Mouse (Mus musculus) naive thymus-derived CD4-positive, alpha-beta T cell, adult 2 months (primary cell): ENCODE data around the gene Rhbdl3.
"Not testable (repeated sequence)": the region's sequence is repeated elsewhere in the genome, so short reads cannot be mapped to it uniquely, and the experiment has no call there.

Experiments
- DNase-seq: peaks from one replicate; pipeline ENCODE4 v3.0.0-alpha.2; 2011; ENCODE audit warnings: low read depth

The Rhbdl3 gene

DNA sequence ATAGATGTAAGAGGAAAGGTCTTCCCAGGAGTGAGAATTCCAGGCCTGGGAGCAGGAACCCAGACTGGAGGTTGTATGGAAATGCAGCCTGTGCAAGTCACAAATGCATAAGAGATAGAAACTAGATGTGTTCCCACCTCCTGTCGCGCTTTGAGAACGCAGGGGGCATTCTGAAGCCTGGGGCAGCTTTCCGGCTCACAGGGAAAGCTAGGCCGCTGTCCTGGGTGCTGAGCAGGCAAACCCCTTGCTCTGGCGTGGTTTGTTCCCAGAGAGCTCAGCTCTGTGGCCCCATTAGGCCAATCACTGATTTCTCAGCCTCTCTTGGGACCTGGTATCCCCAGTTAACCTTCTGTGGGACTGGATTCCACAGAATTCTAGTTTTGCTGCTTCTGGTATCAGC is 11.9 kb downstream of the Rhbdl3 start:
- DNase-seq, result no peak

DNA sequence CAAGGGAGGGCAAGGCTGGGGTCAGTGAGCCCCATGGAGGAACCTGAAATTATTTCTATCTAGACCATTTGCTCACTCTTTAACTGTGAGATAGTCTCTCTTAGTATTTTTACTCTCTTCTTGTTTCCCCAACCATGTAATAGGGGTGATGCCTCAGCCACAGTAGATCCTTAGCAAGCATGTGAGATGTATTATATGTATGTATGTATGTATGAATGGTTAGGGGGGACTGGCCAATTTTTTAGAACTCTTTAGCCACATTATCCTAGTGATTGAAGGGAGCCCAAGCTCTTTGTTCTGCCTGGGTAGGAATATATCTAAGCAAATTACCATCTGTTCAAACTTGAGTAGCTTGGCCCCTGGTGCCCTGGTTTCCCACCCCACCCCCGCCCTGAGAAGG is 12.8 kb downstream of the Rhbdl3 start:
- no peak for DNase-seq

DNA sequence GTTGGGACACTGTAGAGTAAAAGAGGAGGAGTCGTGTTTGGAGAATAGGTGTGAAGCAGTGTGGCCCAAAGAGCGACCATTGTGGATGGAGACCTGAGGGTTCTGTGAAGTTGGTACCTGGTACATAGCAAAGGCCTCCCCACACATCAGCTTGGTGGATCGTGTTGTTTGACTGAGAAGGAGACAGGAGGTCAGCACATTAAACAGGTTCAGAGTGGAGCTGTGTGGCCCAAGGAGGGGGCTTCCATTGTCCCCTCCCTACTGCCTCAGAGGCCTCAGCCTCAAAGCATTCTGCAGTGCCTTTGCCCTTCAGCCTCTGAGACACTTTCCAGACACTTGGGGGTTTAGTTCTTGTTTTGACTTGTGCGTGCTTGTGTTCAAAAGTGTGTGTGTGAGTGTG is 13.2 kb downstream of the Rhbdl3 start:
- DNase-seq, result no peak

DNA sequence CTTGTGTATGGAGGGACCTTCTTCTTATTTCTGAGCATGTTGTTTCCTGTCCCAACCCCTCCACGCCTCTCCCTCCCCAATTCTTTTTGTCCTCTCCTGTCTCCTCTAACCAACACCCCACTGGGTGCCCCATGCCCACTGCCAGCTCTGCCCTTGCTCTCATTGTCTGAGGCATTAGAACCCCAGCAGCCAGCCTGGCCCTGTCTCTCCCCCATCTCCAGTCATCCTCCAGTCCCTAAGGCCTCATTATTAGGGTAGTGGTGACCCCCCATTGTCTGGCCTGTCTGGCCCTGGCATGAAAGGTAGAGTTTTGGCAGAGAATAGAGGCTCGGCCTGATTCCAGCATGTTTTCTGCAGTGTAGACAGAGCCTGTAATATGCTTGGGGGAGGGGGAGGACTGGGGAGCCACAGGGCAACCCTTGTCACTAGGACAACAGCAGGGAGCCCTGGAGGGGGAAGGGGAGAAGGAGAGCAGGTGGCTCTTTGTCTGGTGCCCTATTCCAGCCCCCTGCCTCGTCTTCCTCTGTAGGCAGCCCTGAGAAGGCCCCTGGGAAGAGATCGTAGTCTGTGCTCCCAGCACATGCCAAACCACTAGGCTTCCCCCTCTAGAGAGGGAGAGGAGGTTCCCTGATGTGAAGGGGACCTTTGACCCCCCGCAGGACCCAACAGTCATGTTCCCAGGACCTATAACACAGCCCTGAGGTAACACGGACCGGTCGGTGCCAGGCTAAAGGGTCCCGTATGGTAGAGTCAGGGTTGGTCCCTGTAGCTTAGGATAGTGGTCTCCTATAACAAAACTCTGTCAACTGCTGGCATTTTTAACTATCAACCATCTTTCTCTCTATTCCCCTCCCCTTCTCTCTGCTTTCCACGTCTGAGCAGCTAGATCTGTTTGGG is 15.3 kb downstream of the Rhbdl3 start:
- DNase-seq, result no peak

DNA sequence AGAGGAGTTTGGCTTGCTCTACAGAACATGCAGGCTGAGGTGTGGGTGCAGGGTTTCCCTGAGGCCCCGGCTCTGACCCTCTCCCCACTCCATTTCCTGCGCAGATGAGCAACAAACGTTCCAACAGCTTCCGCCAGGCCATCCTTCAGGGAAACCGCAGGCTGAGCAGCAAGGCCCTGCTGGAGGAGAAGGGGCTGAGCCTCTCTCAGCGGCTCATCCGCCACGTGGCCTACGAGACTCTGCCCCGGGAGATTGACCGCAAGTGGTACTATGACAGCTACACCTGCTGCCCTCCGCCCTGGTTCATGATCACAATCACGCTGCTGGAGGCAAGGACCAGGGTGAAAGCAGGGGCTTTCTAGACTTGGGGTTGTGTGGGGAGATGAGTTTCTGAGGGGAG is 22.5 kb downstream of the Rhbdl3 start:
- peak; percentile 34 for DNase-seq

DNA sequence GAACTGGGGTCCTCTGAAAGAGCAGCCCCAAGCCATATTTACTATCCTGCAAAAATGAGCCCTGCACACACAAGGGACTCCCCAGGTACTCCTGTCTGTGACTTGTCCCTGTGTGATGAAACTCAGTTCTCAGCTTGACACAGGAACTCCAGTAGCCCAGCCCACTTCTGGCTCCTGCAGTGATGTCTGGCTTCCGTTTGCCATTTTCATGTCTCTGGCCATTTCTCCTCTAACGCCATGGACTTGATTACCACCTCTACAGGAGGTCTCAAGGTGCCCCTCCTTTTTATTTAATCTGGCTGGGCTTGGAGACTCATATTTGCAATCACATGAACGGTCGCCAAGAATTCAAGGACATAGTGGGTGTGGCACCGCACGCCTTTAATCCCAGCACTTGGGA is 23.9 kb downstream of the Rhbdl3 start:
- no peak for DNase-seq

DNA sequence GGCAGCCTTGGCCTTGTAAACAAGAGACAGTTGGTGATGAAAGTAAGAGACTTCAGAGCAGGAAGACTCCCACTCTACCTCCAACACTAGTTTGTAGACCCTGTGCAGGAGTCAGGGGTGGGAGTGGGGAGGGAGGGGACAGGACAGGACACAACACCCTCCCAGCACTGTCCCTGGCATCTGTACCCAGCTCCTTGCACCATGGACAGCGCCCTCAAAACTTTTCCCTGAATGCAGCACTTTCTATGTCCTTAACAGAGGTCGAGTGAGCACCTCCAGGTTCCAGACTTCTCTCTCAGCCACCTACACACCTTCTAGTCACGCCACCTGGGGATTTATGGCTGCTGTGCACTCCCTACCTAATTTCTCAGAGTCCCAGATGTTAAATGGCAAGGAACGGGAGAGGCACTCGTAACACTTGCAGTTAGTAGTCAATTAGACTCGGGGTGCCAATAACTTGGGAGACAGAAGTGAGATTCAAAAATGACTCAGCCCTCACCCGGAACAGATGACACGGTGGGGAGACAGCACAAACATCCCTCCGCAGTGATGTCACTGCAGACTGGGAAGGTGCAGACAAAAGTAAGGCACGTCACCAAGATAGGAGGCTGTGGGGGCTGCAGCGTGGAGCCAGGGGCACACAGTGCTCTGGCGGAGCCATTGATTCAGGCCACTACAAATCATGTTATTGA is 32.1 kb downstream of the Rhbdl3 start:
- no peak for DNase-seq

DNA sequence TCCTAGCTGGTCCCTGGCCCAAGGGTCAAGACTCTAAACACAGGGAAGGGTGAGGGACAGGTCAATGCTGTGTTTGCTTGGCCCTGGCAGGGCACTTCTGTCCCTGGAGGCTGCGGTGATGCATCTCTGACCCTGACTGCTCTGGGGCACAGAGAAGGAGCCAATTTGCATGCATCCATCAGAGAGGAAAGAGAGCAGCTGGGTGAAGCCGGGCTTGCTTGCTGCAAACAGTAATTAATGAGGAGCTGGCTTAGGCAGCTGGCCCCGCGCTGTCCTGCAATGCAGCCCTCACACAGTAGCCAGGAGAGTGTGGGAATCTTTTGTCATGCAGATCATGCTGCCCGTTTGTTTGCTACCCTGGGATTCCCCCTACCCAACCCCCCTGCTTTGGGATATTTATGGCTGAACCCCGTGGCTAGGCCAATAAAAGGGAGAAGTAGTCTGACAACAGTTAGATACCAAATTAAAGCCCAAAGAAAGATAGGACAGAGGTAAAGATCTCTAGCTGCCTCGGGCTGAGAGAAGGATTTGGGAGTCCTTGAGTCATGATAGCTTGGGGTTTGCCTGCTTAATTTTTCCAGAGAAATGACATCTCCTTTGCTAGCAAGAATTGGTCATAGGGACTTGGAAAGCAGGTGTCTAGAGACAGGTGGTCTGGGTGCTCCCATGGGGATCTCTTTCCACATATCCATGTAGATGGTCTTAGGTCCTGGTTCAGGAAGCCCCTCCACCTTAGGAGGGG is 35.1 kb downstream of the Rhbdl3 start:
- no peak for DNase-seq

DNA sequence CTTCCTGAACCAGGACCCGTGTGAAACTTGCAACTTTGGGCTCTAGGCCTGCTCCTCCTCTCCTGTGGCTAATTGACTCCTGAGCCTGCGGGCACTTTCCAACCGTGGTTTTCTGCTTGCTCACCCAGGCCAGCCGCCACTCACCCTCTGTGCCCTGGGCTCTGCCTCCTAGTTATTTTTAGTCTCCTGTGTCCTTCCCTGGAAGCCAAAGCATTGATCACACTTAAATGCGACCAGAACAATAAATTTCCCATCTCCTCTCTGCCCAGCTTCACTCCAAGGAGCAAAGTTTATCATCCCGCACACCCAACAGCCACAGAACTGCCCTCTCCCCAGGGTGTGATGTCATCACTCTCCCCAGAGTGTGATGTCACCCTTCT is 35.6 kb downstream of the Rhbdl3 start:
- no peak for DNase-seq

DNA sequence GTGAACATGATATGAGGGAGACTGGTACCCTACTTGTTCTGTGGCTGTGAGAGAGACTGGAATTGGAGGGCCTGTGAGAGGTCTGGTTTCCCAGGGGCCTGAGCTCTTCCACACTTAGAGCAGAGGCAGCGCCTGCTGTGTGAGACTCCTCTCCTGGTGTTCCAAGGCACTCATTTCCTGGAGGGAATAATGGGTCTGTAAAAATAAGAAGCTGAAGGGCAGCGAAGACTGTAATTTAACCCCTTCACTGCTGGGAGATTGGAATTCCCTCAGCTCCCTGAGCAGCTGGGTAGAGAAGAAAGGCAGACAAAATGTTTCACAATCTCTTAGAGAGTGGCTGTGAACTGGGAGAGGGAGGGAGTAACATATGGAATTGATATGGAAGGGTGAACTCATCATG is 41.8 kb downstream of the Rhbdl3 start:
- DNase-seq, result no peak

DNA sequence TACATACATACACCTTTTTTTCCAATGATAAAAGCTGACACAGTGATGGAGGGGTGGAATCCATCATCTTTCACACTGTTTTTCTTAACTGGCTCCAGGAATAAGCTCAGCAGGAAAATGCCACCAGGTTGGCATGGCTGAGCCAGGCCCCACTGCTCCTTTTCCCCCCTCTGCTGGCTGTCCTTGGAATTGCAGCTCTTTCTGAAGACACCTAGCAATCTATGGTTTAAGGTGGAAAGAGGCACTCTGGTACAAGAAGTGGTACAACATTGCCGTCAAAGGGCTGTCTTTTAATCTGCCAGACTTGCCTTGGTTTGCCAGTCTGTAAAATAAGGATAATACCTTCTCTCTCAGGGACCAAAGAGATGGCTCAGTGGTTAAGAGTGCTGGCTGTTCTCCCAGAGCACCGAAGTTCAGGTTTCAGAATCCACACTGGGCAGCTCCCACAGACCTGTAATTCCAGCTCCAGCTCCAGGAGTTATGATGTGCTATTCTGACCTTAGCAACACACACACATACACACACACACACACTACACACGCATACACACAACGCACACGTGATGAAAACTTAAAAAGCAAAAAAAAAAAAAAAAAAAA is 51.2 kb downstream of the Rhbdl3 start:
- peak; percentile 86 for DNase-seq

DNA sequence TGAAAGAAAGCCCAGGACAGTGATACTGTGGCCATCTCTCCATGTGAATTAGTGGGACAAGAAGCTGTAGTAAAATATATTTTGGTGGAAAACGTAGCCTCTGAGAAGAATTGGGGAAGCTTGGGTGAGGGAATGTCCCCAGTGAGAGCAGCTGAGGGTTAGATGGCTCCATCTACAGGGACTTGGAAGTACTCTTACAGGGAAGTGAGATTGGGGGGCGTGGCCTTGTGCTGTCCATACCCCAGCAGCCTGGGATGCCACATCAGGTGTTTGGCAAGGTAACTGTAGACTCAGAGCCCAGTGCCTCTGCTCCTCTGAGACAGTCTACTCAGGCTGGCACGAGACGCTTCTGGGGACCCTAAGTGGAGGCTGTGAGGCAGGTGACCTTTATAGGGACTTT is 54.1 kb downstream of the Rhbdl3 start:
- no peak for DNase-seq

DNA sequence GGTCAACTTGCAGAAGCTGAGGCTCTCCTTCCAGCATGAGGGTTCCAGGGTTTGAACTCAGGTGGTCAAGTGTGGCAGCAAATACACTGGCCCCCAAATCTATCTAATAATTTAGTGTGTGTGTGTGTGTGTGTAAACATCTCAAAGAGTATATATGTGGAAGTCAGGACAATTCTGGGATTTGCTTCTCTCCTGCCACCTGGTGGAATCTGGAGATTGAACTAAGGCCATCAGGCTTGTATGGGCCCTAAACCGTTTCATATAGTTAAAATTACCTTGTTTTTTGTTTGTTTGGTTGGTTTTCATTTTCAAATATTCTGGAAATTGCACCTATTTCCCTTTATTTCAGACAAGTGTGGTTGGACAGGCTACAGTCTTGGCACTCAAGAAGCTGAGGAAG is 68.2 kb downstream of the Rhbdl3 start:
- DNase-seq, result no peak

DNA sequence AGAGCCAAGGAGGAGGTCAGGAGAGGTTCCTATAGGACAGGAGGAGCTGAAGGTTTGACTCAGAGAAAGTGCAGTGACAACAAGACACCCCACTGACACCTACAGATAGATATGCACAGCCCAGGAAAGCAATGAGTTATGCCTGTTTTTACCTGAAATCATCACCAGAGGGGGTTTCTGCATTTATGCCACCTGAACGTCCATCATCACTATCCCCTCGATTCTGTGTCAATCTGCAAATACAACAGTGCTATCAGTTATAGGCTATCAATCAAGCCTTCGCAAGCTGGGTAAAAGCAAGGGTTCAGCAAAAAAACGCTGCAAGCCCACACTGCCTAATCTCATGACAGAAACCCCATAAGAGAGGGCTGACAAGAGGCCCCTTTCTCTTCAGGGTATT is 75.9 kb downstream of the Rhbdl3 start:
- DNase-seq, result peak; percentile 54

DNA sequence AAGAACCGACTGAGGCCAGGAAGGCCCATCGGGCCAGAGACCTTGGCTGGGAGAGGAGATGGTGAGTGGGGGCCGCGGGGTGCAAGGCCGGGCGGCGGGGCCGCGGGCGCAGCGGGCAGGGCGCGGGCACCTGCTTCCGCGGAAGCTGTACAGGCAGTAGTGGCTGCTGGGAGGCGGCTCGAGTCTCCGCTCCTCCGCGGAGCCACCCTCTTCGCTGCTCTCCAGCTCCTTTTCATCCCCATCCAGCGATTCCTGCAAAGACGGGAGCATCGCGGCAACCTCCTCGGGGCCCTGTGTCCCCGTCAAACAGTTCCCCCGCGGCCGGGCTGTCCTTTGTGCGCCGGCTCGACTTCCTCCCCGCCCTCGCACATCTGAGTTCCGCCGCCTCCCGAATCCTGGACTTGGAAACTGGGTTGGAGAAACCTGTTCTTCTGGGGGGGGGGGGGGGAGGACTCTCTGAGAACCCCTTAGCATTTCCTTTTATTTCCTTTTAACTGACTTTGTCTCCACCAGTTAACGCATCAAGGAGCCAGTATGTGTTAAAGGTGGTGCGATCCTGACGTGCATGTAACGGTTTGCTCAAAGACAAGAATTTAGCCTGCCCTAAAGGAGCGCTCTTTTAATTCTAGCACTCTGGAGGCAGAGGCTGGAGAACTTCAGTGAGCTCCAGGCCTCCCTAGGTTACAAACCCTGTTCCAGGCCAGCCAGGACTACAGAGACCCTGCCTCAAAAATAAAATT is 77.2 kb downstream of the Rhbdl3 start, which contains the start of gene 5730455P16Rik:
TSS of gene 5730455P16Rik (minus strand) at position 323 of the 740 bp plus-strand sequence.
- DNase-seq, result peak; percentile 85

DNA sequence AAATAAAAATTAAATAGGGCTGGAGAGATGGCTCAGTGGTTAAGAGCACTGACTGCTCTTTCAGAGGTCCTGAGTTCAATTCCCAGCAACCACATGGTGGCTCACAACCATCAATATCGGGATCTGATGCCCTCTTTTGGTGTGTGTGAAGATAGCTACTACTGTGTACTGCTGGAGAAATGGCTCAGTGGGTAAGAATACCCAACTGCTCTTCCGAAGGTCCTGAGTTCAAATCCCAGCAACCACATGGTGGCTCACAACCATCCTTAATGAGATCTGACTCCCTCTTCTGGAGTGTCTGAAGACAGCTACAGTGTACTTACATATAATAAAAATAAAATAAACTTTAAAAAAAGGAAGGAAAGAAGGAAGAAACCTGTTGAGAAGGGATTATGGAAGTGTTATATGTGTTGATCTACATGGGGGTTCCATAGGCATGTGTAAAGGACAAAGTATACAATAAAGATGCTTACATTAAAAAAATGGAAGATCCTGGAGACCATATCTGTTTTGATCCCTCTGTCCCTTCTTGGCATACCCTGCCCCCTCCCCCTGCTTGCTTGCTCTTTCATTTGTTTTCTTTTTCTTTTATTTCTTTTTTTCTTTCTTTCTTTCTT is 77.8 kb downstream of the Rhbdl3 start:
- not testable (repeated sequence) for DNase-seq

DNA sequence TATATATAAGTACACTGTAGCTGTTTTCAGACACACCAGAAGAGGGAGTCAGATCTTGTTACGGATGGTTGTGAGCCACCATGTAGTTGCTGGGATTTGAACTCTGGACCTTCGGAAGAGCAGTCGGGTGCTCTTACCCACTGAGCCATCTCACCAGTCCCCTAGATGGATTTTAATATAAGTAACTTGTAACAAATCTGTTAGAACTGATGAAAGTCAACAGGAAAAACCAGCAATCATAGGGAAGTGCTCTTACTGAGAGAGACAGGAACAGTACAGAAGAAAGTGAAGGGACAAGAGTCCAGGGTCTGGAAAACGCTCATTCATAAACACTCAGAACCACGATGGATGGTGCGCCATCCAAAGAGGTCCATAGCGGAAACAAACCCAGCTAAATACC is 78.5 kb downstream of the Rhbdl3 start:
- not testable (repeated sequence) for DNase-seq

DNA sequence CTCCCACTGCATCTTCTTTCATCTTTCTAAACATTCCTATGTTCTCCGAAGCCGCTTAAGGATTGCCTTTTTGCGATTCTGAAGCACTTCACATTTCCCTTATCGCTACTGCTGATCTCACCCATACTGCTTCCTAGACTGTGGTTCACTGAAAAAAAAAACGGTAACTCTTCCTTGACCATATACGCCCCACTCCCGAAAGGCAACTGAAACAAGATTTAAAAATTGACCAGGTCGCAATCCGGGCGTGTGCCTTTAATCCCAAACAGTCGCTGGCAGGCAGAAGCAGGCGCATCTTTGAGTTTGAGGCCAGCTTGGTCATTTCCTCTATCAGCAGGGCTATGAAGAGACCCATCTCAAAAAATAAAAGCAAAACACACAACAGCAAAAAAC is 81.9 kb downstream of the Rhbdl3 start:
- DNase-seq, result no peak

DNA sequence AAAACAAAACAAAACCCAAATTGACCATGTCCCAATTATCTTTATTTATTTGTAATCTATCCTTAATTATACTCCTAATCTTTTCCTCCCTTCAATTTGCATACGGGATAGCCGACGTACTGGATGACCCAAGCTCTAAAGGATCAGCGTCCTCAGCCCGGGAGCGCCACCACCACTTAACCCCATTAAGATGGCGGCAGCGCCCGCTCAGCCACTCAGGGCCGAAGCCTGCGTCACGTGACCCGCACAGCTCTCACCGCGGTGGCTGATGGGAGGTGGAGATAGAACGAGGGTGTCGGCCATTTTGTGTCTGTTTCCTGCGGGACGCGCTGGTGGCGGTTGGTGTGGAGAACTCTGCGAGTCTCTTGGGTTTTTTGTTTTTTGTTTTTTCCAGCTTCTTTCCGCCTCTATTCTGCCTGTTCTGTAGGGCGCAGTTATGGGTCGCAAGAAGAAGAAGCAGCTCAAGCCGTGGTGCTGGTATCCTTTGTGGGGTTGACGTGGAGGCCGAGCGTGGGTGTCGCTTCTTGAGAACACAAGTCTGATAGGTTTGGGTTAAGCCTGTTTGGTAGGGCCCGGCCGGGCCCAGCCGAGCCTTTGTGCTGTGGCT is 82.4 kb downstream of the Rhbdl3 start, which contains the start of gene Zfp207:
TSS of gene Zfp207 (plus strand) at position 261 of the 607 bp plus-strand sequence.
- peak; percentile 97 for DNase-seq

DNA sequence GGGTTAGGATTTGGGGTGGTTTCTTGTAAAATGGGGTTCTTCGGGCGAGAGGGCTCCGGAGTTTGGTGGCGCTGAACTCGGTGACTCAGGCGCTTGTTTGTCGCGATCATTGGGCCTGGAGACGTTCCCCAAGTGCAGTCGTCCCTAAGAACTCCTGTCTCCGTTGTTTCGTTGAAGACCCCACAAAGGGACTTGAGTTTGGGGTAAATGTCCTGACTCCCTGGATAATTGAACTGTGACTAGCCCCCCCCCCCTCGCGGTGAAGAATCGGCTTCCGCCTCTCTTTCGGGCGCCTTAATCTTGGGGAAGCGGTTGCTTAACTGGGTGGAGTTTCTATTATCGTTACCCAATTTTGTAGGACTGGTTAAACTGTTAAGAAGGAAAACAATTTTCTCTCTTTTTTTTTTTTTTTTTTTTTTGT is 82.9 kb downstream of the Rhbdl3 start:
- DNase-seq, result no peak

DNA sequence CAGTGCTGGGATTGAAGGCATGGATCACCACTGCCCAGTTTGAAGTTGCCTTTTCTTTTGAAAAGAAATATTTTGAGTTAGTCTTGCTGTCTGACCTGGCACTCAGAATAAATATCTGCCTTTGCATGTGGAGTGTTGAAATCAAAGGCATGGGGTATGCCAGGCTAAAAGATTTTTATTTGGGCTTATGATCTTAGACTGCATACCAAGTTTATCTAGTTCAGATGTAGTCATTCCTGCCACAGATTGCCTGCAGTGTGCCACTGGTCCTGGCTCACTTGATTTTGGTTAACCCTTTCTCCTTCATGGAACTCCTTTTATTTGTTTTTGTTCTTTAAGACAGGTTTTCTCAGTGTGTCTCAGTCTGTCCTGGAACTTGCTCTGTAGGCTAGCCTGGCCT is 83.7 kb downstream of the Rhbdl3 start:
- DNase-seq, result no peak
